Mouse (Mus musculus): ENCODE results near the gene Sergef.

- no peak for TF ChIP-seq POLR2A (IDR thresholded peaks at IDR 0.05; ENCODE audit: insufficient read depth, low read depth, low read length)
- no peak for TF ChIP-seq CTCF (IDR thresholded peaks at IDR 0.05; ENCODE audit: insufficient read depth, low read depth, low read length)
Measured at GRCm38 (mm10) chr7:46601097-46601496, 38.5 kb downstream of the Sergef start.

All from olfactory bulb, adult 2 months (tissue).